Mouse (Mus musculus) stomach, embryonic 14.5 days (tissue): ENCODE data around the gene 1700016H13Rik. TPM values are rescaled to one million over a fixed set of nuclear protein-coding genes. Genes with fewer than 3 reads are reported as not detected.

Source experiments
- ATAC-seq: fragments of 200-750 bp; cut with Nextera tagmentation; 2 replicates; pipeline ENCODE4 v1.8.0; 2017; ENCODE audit warnings: low read depth, moderate TSS enrichment; ENCODE audit not compliant: insufficient number of reproducible peaks, insufficient read depth, low FRiP score
- H3K27ac ChIP-seq: fragments of 300-500 bp; sonication (generic); 2 replicates; pipeline ENCODE4 v1.5.1; 2014; ENCODE audit warnings: mild to moderate bottlenecking, low read length, moderate library complexity, mixed read lengths
- H3K27me3 ChIP-seq: fragments of 300-500 bp; sonication (generic); 2 replicates; pipeline ENCODE4 v1.6.1; 2014; ENCODE audit warnings: low read length, control low read depth, mixed read lengths; ENCODE audit not compliant: control insufficient read depth, insufficient read depth
- H3K36me3 ChIP-seq: fragments of 300-500 bp; sonication (generic); 2 replicates; pipeline ENCODE4 v1.6.1; 2014; ENCODE audit warnings: mild to moderate bottlenecking, control low read depth, low read length, moderate library complexity, mixed read lengths; ENCODE audit not compliant: control insufficient read depth, insufficient read depth
- H3K4me1 ChIP-seq: fragments of 300-500 bp; sonication (generic); 2 replicates; pipeline ENCODE4 v1.6.1; 2014; ENCODE audit warnings: low read length, control low read depth, mixed read lengths; ENCODE audit not compliant: control insufficient read depth, insufficient read depth
- H3K4me2 ChIP-seq: fragments of 300-500 bp; sonication (generic); replicated peaks from 2 replicates; pipeline ENCODE4 v1.6.1; 2014; ENCODE audit warnings: low read depth, low read length, control low read depth
- H3K4me3 ChIP-seq: fragments of 300-500 bp; sonication (generic); 2 replicates; pipeline ENCODE4 v1.5.1; 2014; ENCODE audit warnings: low read depth, low read length, control low read depth
- H3K9ac ChIP-seq: fragments of 300-500 bp; sonication (generic); replicated peaks from 2 replicates; pipeline ENCODE4 v1.6.1; 2014; ENCODE audit warnings: low read depth, mild to moderate bottlenecking, control low read depth, low read length, moderate library complexity, mixed read lengths
- H3K9me3 ChIP-seq: fragments of 300-500 bp; sonication (generic); 2 replicates; pipeline ENCODE4 v1.6.1; 2016; ENCODE audit warnings: low read depth, low read length, control low read depth; ENCODE audit not compliant: control insufficient read depth
- WGBS: fragments of 180-500 bp; shearing (Covaris S2); extraction: QIAGEN DNeasy Blood & Tissue Kit; methylation state at CpG from one replicate; pipeline ENCODE4 v1.1.7; 2014; 5-methylcytosine and 5-hydroxymethylcytosine counted together
- polyA plus RNA-seq: library from polyadenylated mRNA; unstranded; fragments of >200 nt; fragmentation: Nextera tagmentation; extraction: Ambion mirVana; gene quantifications from 2 replicates; pipeline ENCODE4 v1.2.1, GENCODE M21; 2014

The 1700016H13Rik gene
- polyA plus RNA-seq, 1 experiment from 2014 or later = 0.26 TPM

DNA sequence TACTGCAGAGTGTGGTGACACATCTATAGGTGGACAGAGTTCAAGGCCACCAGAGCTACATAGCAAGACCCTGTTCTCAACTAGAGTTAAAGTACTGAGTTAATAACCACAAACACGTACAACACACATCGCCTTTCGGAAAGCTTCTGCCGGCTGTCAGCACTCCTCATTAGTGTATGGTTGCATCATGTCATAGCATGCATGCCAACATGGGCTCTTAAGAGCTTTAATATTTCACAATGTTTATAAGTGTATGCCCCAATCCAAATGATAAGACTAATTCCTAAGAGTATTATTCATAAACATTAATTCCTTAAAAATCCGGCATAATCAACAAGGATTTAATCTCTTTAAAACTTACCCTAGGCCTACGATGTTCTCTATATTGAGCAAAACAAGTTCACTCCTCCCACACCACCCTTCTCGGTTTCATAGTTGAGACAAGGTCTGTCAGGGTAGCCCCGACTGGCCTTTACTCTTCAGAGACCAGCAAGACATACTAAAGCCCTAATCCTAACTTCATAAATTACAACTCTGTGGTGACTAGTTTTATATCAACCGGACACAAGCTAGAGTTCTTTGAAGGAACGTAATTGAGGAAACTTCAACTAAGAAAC, 44.8 kb downstream of the 1700016H13Rik start:
- no peak overlapping the region for H3K4me2 ChIP-seq
- H3K9ac ChIP-seq = no peak overlapping the region
- H3K36me3 ChIP-seq = no peaks in the 10 kb centered on the region
- no peak overlapping the region for H3K4me3 ChIP-seq
- H3K27ac ChIP-seq = no peak overlapping the region
- no peaks in the 10 kb centered on the region for H3K27me3 ChIP-seq
- no peak for ATAC-seq
- WGBS = 84% methylated on average over 10 of the region's 10 CpGs
- H3K9me3 ChIP-seq = no peaks in the 10 kb centered on the region
- no peaks in the 10 kb centered on the region for H3K4me1 ChIP-seq

GRCm38 (mm10) chr5:103610148-103610547, 45.7 kb downstream of the 1700016H13Rik start:
- no peaks in the 10 kb centered on the region for H3K4me1 ChIP-seq
- WGBS = 45% methylated on average over 5 of the region's 5 CpGs
- no peaks in the 10 kb centered on the region for H3K27me3 ChIP-seq
- H3K9ac ChIP-seq = no peak overlapping the region
- H3K36me3 ChIP-seq = no peaks in the 10 kb centered on the region
- H3K9me3 ChIP-seq = no peaks in the 10 kb centered on the region
- H3K4me2 ChIP-seq = no peak overlapping the region
- no peak overlapping the region for H3K27ac ChIP-seq
- no peak for ATAC-seq
- no peak overlapping the region for H3K4me3 ChIP-seq

DNA sequence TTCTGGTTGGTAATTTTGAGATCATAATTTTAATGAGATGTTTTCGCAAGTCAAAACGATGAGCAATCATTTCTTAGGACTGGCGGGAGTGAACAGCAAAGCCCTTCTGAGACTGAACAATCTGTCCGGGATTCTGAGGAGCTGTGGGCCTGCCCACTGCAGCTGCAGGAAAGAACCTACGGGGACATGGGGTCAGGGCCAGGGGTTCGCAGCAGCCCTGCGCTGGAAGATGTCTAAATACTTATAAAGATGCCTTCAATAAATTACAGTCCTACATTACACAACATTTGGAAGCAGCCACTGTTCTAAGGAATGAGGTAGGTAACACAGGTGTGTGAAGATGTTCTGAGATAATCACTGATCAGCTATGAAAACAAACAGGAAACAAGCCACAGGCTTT, 50.1 kb downstream of the 1700016H13Rik start:
- H3K27me3 ChIP-seq = no peaks in the 10 kb centered on the region
- no peak for ATAC-seq
- H3K36me3 ChIP-seq = no peaks in the 10 kb centered on the region
- H3K4me3 ChIP-seq = no peak overlapping the region
- no peak overlapping the region for H3K27ac ChIP-seq
- H3K4me2 ChIP-seq = no peak overlapping the region
- no peaks in the 10 kb centered on the region for H3K4me1 ChIP-seq
- H3K9me3 ChIP-seq = no peaks in the 10 kb centered on the region
- WGBS = 76% methylated on average over 7 of the region's 7 CpGs
- no peak overlapping the region for H3K9ac ChIP-seq

- Histone ChIP-seq H3K4me2 (no peak overlapping the region), H3K27ac (no peak overlapping the region), H3K4me3 (no peak overlapping the region), H3K27me3 (no peaks in the 10 kb centered on the region), H3K9me3 (no peaks in the 10 kb centered on the region), H3K36me3 (no peaks in the 10 kb centered on the region), H3K9ac (no peak overlapping the region), H3K4me1 (no peaks in the 10 kb centered on the region)
- WGBS = 75% methylated on average over 11 of the region's 11 CpGs
- no peak for ATAC-seq
These were observed 52.5 kb downstream of the 1700016H13Rik start for GRCm38 (mm10) chr5:103603115-103603893.

DNA sequence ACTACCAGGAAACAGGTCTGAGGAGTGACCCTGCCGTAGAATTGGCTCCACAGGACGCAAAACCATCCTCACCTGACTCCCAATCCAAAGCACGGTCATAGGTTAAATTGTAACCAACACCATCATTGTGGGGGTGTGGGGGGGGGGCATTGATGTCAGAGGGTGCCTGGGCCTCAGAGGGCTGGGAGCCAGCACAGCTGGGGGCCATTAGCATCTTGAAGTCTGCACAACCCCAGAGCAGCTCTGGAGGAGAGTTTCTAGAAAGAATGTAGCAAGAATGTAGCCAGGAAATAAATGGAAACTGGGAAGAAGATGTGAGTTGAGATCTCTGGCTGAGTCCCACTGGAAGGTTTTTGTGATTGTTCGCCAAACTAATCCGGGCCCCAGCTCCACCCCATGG, 56.9 kb downstream of the 1700016H13Rik start:
- WGBS = 77% methylated on average over 5 of the region's 5 CpGs
- H3K9me3 ChIP-seq = no peaks in the 10 kb centered on the region
- no peaks in the 10 kb centered on the region for H3K27me3 ChIP-seq
- no peak overlapping the region for H3K4me2 ChIP-seq
- no peak overlapping the region for H3K4me3 ChIP-seq
- H3K9ac ChIP-seq = no peak overlapping the region
- no peaks in the 10 kb centered on the region for H3K36me3 ChIP-seq
- 0 out of 2 replicates have a peak, but pooled peaks cover 4% of the 10 kb centered on the region for H3K4me1 ChIP-seq
- no peak overlapping the region for H3K27ac ChIP-seq
- ATAC-seq = no peak

DNA sequence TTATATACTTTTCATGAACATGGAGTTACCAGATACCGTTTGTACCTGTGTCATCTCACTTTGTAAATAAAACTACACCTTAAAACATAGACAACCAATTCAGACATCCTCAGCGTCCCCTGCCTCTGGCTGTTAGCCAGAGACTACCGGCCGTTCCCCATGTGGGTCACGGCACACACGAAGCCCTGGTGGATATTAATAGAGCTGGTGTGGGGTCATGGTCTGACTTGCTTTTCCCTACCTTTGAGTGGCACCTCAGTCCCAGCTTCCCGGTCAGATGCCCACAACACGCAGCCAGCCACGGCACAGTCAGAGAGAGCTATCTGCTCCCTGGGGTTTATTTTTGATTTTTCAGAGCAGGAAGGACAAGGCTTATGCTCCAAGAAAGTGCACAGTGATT, 57.5 kb downstream of the 1700016H13Rik start:
- Histone ChIP-seq H3K27me3 (no peaks in the 10 kb centered on the region), H3K4me3 (no peak overlapping the region), H3K9ac (no peak overlapping the region), H3K4me1 (0 out of 2 replicates have a peak, but pooled peaks cover 4% of the 10 kb centered on the region), H3K36me3 (no peaks in the 10 kb centered on the region), H3K27ac (no peak overlapping the region), H3K4me2 (no peak overlapping the region), H3K9me3 (no peaks in the 10 kb centered on the region)
- WGBS = 84% methylated on average over 9 of the region's 9 CpGs
- ATAC-seq = no peak

Other genes with a start within 250 kb of the 1700016H13Rik start
- gene Ptpn13, start 230.8 kb downstream of the 1700016H13Rik start, polyA plus RNA-seq = 26.3 and 28.5 TPM in 2 replicates
- 0.49 and 0.84 TPM in 2 replicates for gene Slc10a6, start 26.6 kb downstream of the 1700016H13Rik start, polyA plus RNA-seq
- 5.9 and 6.8 TPM in 2 replicates for gene Aff1, start 36.4 kb upstream of the 1700016H13Rik start, polyA plus RNA-seq